Mouse (Mus musculus) B cell, adult 67 days (primary cell): ENCODE results near the gene Mamdc4. TPM values are rescaled to one million over a fixed set of nuclear protein-coding genes. Genes with fewer than 3 reads are reported as not detected.

ENCODE experiments used
- total RNA-seq, 2 experiments: library from RNA; stranded (reverse); gene quantifications; 4 replicates each; pipeline ENCODE4 v1.2.4; 2023

Gene Mamdc4
- total RNA-seq = 1 to 10 TPM; 1.2 to 3.0 TPM

GRCm38 (mm10) chr2:25574579-25575431, at the start of gene Mamdc4, which contains the start of gene Phpt1:
Gene Mamdc4 (minus strand): TSS chr2:25574845.
Gene Phpt1 (minus strand): TSS chr2:25575224.

GRCm38 (mm10) chr2:25621229-25622200, 46.9 kb upstream of the Mamdc4 start, which contains the start of gene Tmem141:
Gene Tmem141 (minus strand): TSS chr2:25622005.

GRCm38 (mm10) chr2:25617578-25617977, 42.9 kb upstream of the Mamdc4 start, which contains the start of gene Ccdc183:
Gene Ccdc183 (minus strand): TSS chr2:25617678.

GRCm38 (mm10) chr2:25607761-25608622, 33.3 kb upstream of the Mamdc4 start, which contains the start of gene Rabl6:
Gene Rabl6 (minus strand): TSS chr2:25608521.

GRCm38 (mm10) chr2:25581294-25581864, 6.7 kb upstream of the Mamdc4 start, which contains the start of gene Ajm1:
Gene Ajm1 (minus strand): TSS chr2:25581757.

GRCm38 (mm10) chr2:25557221-25557963, 17.3 kb downstream of the Mamdc4 start, which contains the start of gene Edf1:
Gene Edf1 (plus strand): TSS chr2:25557847.

GRCm38 (mm10) chr2:25546811-25547491, 27.7 kb downstream of the Mamdc4 start, which contains the start of gene Traf2:
Gene Traf2 (minus strand): TSS chr2:25546940.

Other genes with a start within 250 kb of the Mamdc4 start
- gene Man1b1, start 242.5 kb downstream of the Mamdc4 start, total RNA-seq = 10 to 100 TPM; 49.9 to 52.4 TPM
- 10 to 100 TPM; 36.0 to 36.9 TPM for gene Dpp7, start 218.5 kb downstream of the Mamdc4 start, total RNA-seq
- 10 to 100 TPM; 25.0 to 27.0 TPM for gene Uap1l1, start 209.2 kb downstream of the Mamdc4 start, total RNA-seq
- gene Sapcd2, start 202.5 kb downstream of the Mamdc4 start, total RNA-seq = 1 to 10 TPM in 1 of 2 experiments, under 1 TPM in 1; 0.44 to 1.0 TPM
- not detected for gene Entpd2, start 179.0 kb downstream of the Mamdc4 start, total RNA-seq
- not detected for gene Npdc1, start 175.5 kb downstream of the Mamdc4 start, total RNA-seq
- not detected for gene Fut7, start 151.6 kb downstream of the Mamdc4 start, total RNA-seq
- 10 to 100 TPM; 48.1 to 52.4 TPM for gene Abca2, start 146.1 kb downstream of the Mamdc4 start, total RNA-seq
- gene Clic3, start 118.0 kb downstream of the Mamdc4 start, total RNA-seq = not detected
- gene Paxx, start 113.8 kb downstream of the Mamdc4 start, total RNA-seq = 10 to 100 TPM; 90.9 to 100.0 TPM
- not detected for gene Ptgds, start 104.8 kb downstream of the Mamdc4 start, total RNA-seq
- gene Lcn12, start 80.9 kb downstream of the Mamdc4 start, total RNA-seq = not detected
- gene Fbxw5, start 74.1 kb downstream of the Mamdc4 start, total RNA-seq = 10 to 100 TPM; 72.0 to 74.1 TPM
- under 1 TPM in 1 of 2 experiments, not detected in 1; 0.93 TPM for gene C8g, start 73.1 kb downstream of the Mamdc4 start, total RNA-seq
- gene Traf2, start 27.9 kb downstream of the Mamdc4 start, total RNA-seq = 10 to 100 TPM; 59.2 to 66.5 TPM
- gene Edf1, start 17.0 kb downstream of the Mamdc4 start, total RNA-seq = 100 to 1,000 TPM; 109 to 136 TPM
- 10 to 100 TPM; 18.3 to 19.3 TPM for gene Phpt1, start 379 bp upstream of the Mamdc4 start, total RNA-seq
- under 1 TPM in 1 of 2 experiments, not detected in 1; 0.15 TPM for gene Ajm1, start 6.9 kb upstream of the Mamdc4 start, total RNA-seq
- 100 to 1,000 TPM; 100 to 112 TPM for gene Rabl6, start 33.7 kb upstream of the Mamdc4 start, total RNA-seq
- not detected for gene Ccdc183, start 42.8 kb upstream of the Mamdc4 start, total RNA-seq
- 1 to 10 TPM in 1 of 2 experiments, not detected in 1; 1.5 TPM for gene Tmem141, start 47.2 kb upstream of the Mamdc4 start, total RNA-seq
- 1 to 10 TPM in 1 of 2 experiments, under 1 TPM in 1; 0.68 to 5.9 TPM for gene Fcna, start 53.2 kb upstream of the Mamdc4 start, total RNA-seq
- gene Lcn8, start 78.3 kb upstream of the Mamdc4 start, total RNA-seq = not detected
- not detected for gene Lcn5, start 83.1 kb upstream of the Mamdc4 start, total RNA-seq
- gene Lcn6, start 101.9 kb upstream of the Mamdc4 start, total RNA-seq = not detected
- not detected for gene Lcn10, start 107.9 kb upstream of the Mamdc4 start, total RNA-seq
- gene Obp2a, start 125.2 kb upstream of the Mamdc4 start, total RNA-seq = not detected
- gene Bmyc, start 131.9 kb upstream of the Mamdc4 start, total RNA-seq = 10 to 100 TPM; 24.7 to 28.4 TPM
- not detected for gene Obp2b, start 162.2 kb upstream of the Mamdc4 start, total RNA-seq
- gene Lcn3, start 190.7 kb upstream of the Mamdc4 start, total RNA-seq = not detected
- gene Lcn11, start 202.2 kb upstream of the Mamdc4 start, total RNA-seq = not detected
- not detected for gene Gm13539, start 207.4 kb upstream of the Mamdc4 start, total RNA-seq
- not detected for gene Glt6d1, start 241.0 kb upstream of the Mamdc4 start, total RNA-seq
- not detected for gene Lcn9, start 248.3 kb upstream of the Mamdc4 start, total RNA-seq